Mouse (Mus musculus) midbrain, postnatal 0 days (tissue): ENCODE measurements at regions not wholly inside any gene's neighbourhood (a gene's known extent, or its start where the extent isn't known, plus 50 kb on each side); places are given as distances from the start of the nearest gene placed in this dataset.

Source experiments
- ATAC-seq: fragments of 200-750 bp; cut with Nextera tagmentation; 2 replicates; pipeline ENCODE4 v1.8.0; 2017; ENCODE audit warnings: moderate number of reproducible peaks, mild to moderate bottlenecking, moderate TSS enrichment, moderate library complexity; ENCODE audit not compliant: low FRiP score
- DNase-seq: peaks from one replicate; pipeline ENCODE4 v3.0.0-alpha.2; 2015; ENCODE audit warnings: low spot score
- H3K27ac ChIP-seq: fragments of 300-500 bp; sonication (generic); 2 replicates; pipeline ENCODE4 v1.5.1; 2014; ENCODE audit warnings: low read depth, mild to moderate bottlenecking, low read length, mixed read lengths
- H3K27me3 ChIP-seq: fragments of 300-500 bp; sonication (generic); 2 replicates; pipeline ENCODE4 v1.6.1; 2014; ENCODE audit warnings: low read length, control low read depth, mixed read lengths; ENCODE audit not compliant: insufficient read depth
- H3K36me3 ChIP-seq: fragments of 300-500 bp; sonication (generic); 2 replicates; pipeline ENCODE4 v1.6.1; 2014; ENCODE audit warnings: low read length, control low read depth, mixed read lengths; ENCODE audit not compliant: insufficient read depth
- H3K4me1 ChIP-seq: fragments of 300-500 bp; sonication (generic); 2 replicates; pipeline ENCODE4 v1.6.1; 2014; ENCODE audit warnings: mild to moderate bottlenecking, control low read depth, antibody characterized with exemption, low read length, mixed read lengths; ENCODE audit not compliant: insufficient read depth
- H3K4me2 ChIP-seq: fragments of 300-500 bp; sonication (generic); 2 replicates; pipeline ENCODE4 v1.6.1; 2014; ENCODE audit warnings: low read depth, mild to moderate bottlenecking, low read length, mixed read lengths; ENCODE audit not compliant: poor library complexity, severe bottlenecking
- H3K4me3 ChIP-seq: fragments of 300-500 bp; sonication (generic); 2 replicates; pipeline ENCODE4 v1.5.1; 2014; ENCODE audit warnings: low read depth, mild to moderate bottlenecking, low read length, moderate library complexity
- H3K9ac ChIP-seq: fragments of 300-500 bp; sonication (generic); replicated peaks from 2 replicates; pipeline ENCODE4 v1.6.1; 2014; ENCODE audit warnings: mild to moderate bottlenecking, low read length, moderate library complexity, mixed read lengths; ENCODE audit not compliant: poor library complexity, severe bottlenecking
- H3K9me3 ChIP-seq: fragments of 300-500 bp; sonication (generic); 2 replicates; pipeline ENCODE4 v1.6.1; 2016; ENCODE audit warnings: low read length, control low read depth
- CTCF ChIP-seq: IDR thresholded peaks from 2 replicates; pipeline ENCODE4 v1.5.1; 2016; ENCODE audit warnings: antibody characterized with exemption, mild to moderate bottlenecking
- WGBS: fragments of 180-500 bp; shearing (Covaris S2); extraction: QIAGEN DNeasy Blood & Tissue Kit; methylation state at CpG from one replicate; pipeline ENCODE4 v1.1.7; 2014; 5-methylcytosine and 5-hydroxymethylcytosine counted together

DNA sequence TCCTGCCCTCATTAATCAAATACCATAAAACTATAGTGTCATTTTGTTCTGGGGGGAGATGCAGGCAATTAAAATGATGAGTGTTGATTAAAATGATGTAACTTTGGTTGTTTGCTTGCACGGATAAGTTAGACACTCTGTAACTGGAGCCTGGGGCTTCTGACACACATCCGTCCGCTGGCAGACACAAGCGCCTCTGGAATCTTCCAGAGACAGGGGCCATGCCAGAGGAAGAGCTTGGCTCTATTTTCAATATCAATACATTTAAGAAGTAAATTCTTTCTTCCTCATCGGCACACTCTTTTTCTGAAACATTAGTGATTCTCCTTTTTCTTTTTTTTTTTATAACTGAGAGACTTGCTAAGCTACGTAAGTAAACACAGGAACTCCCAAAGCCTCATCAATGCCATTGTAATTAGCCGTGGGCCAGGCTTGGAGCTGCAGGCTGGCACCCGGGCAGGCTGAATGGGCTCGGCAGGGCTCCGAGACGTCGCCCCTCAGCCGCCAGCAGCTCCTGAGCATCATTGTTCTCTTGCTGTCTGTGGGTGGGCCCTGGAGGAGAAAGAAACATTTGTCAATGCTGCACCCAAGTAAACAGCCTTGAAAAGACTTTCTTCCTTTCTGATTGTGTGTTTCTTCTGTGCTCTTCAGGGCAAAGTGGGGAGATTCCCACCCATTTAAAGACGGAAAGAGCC is 151.4 kb upstream of the A230072I06Rik start:
- no peak for TF ChIP-seq CTCF
- Histone ChIP-seq H3K27ac (peak overlapping the region; percentile 51; the same call in 1 of the 2 replicates), H3K9me3 (no peaks in the 10 kb centered on the region), H3K4me1 (peaks cover 7% of the 10 kb centered on the region; the same call in 1 of the 2 replicates), H3K4me3 (no peak overlapping the region), H3K4me2 (peak overlapping the region; percentile 3; the same call in 1 of the 2 replicates), H3K36me3 (no peaks in the 10 kb centered on the region), H3K9ac (no peak overlapping the region), H3K27me3 (peaks cover 13% of the 10 kb centered on the region; the same call in 1 of the 2 replicates)
- 19% methylated on average over 14 of the region's 14 CpGs for WGBS
- ATAC-seq = 0 out of 2 replicates have a peak, but pooled peaks have one; percentile 42
- DNase-seq = peak; percentile 50

DNA sequence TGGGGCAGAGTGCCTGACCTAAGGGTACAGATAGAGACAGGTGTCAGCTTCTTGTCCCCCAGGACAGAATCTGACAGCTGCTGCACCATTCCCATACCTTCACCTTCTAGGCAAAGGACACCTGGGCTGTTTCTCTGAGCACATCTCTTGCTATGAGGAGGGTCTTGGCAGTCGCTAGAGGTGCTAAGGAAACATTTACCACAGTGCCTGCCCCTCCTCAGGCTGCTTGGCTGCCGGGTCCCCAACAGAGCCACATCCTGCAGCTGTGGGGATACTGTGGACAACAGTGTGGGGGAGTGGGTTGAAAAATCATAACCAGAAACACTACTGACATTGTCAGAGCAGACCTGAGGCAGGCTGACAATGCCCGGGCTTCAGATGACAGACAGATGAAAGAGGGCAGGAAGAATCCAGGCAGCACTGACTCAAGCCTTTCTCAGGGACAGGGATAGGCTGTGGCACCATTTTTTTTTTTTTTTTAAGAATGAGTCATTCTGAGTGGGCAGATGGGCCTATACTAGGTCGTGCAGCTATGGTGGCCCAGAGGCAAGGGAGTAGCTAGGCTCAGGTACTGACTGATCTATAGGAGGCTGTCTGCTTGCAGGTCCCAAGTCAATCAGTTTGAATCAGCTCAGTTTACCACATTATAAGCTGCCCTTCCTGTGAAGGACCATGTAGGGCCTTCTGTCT is 150.7 kb upstream of the A230072I06Rik start:
- no peaks in the 10 kb centered on the region for H3K9me3 ChIP-seq
- WGBS = 22% methylated on average over 4 of the region's 4 CpGs
- no peak overlapping the region for H3K9ac ChIP-seq
- peak overlapping the region; percentile 3; the same call in 1 of the 2 replicates for H3K4me2 ChIP-seq
- 0 out of 2 replicates have a peak overlapping the region, but pooled peaks have one; percentile 51 for H3K27ac ChIP-seq
- H3K27me3 ChIP-seq = peaks cover 13% of the 10 kb centered on the region; the same call in 1 of the 2 replicates
- H3K36me3 ChIP-seq = no peaks in the 10 kb centered on the region
- no peak for ATAC-seq
- TF ChIP-seq CTCF = no peak
- H3K4me3 ChIP-seq = no peak overlapping the region
- H3K4me1 ChIP-seq = peaks cover 7% of the 10 kb centered on the region; the same call in 1 of the 2 replicates
- no peak for DNase-seq

DNA sequence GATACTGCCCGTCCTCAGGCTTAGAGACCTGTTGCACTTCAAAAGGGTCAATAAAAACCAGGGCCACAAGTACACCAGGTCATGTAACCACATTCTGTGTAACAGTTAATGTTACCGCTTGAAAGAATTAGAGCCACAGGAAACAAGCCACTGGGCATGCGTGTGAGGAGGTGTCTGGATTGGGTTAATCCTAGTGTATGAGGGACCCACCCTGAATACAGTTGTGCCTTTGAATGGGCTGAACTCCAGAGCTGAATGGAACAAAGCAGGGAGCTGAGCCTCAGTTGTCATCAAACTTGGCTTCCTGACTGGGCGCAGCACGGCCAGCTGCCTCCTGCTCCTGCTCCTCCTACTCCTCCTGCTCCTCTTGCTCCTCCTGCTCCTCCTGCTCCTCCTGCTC is 148.0 kb upstream of the A230072I06Rik start:
- Histone ChIP-seq H3K9me3 (no peaks in the 10 kb centered on the region), H3K4me1 (peaks cover 7% of the 10 kb centered on the region; the same call in 1 of the 2 replicates), H3K9ac (no peak overlapping the region), H3K4me3 (no peak overlapping the region), H3K27ac (no peak overlapping the region), H3K27me3 (peaks cover 24% of the 10 kb centered on the region), H3K36me3 (no peaks in the 10 kb centered on the region), H3K4me2 (no peak overlapping the region)
- 51% methylated on average over 5 of the region's 5 CpGs for WGBS
- ATAC-seq (no peak), DNase-seq (no peak)
- TF ChIP-seq CTCF = no peak

DNA sequence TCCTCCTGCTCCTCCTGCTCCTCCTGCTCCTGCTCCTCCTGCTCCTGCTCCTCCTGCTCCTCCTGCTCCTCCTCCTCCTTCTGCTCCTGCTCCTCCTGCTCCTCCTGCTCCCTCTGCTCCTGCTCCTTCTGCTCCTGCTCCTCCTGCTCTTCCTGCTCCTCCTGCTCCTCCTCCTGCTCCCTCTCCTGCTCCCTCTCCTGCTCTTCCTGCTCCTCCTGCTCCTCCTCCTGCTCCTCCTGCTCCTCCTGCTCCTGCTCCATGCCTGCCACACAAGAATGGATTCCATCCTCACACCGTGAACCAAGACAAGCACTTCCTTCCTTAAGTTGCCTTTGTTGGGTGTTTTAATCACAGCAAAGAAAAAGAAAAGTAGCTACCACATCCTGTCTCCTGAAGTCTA is 144.4 kb upstream of the A230072I06Rik start:
- no peaks in the 10 kb centered on the region for H3K4me1 ChIP-seq
- 60% methylated on average over 1 of the region's 1 CpGs for WGBS
- no peaks in the 10 kb centered on the region for H3K9me3 ChIP-seq
- DNase-seq (no peak), ATAC-seq (no peak)
- no peak overlapping the region for H3K4me2 ChIP-seq
- H3K4me3 ChIP-seq = no peak overlapping the region
- no peak overlapping the region for H3K9ac ChIP-seq
- H3K36me3 ChIP-seq = no peaks in the 10 kb centered on the region
- no peak for TF ChIP-seq CTCF
- no peak overlapping the region for H3K27ac ChIP-seq
- peaks cover 24% of the 10 kb centered on the region for H3K27me3 ChIP-seq

GRCm38 (mm10) chr8:12135392-12136177 is 143.0 kb upstream of the A230072I06Rik start:
- peak; percentile 38 for DNase-seq
- H3K4me3 ChIP-seq = no peak overlapping the region
- peaks cover 27% of the 10 kb centered on the region for H3K27me3 ChIP-seq
- no peak overlapping the region for H3K27ac ChIP-seq
- no peak overlapping the region for H3K4me2 ChIP-seq
- no peak overlapping the region for H3K9ac ChIP-seq
- ATAC-seq = no peak
- H3K9me3 ChIP-seq = no peaks in the 10 kb centered on the region
- no peaks in the 10 kb centered on the region for H3K36me3 ChIP-seq
- no peak for TF ChIP-seq CTCF
- no peaks in the 10 kb centered on the region for H3K4me1 ChIP-seq
- WGBS = 53% methylated on average over 14 of the region's 14 CpGs
